Mouse (Mus musculus) small intestine, adult 2 months (tissue): ENCODE data around the gene Dcst1.

ENCODE experiments used
- CTCF ChIP-seq: fragments of 200-500 bp; IDR thresholded peaks from 2 replicates; pipeline ENCODE4 v1.5.1; 2012; ENCODE audit warnings: low read depth, mild to moderate bottlenecking, control low read depth, inconsistent platforms, low read length, moderate library complexity, mixed read lengths; ENCODE audit not compliant: insufficient replicate concordance, insufficient read length; ENCODE audit errors: extremely low read depth
- POLR2A ChIP-seq: fragments of 200-500 bp; IDR thresholded peaks from 2 replicates; pipeline ENCODE4 v1.6.1; 2012; ENCODE audit warnings: low read depth, mild to moderate bottlenecking, control low read depth, inconsistent platforms, low read length, moderate library complexity

- TF ChIP-seq CTCF (no peak), POLR2A (no peak)
Measured at GRCm38 (mm10) chr3:89322131-89322500, 42.9 kb downstream of the Dcst1 start.
